Mouse (Mus musculus): Measurements from ENCODE around the gene Adrb1.

GRCm38 (mm10) chr19:56759740-56760139 is 37.7 kb downstream of the Adrb1 start:
- TF ChIP-seq CHD2 (IDR thresholded peaks at IDR 0.05; ENCODE audit: low read depth, low read length) (no peak), ZNF384 (IDR thresholded peaks at IDR 0.05; ENCODE audit: low read depth, low read length) (no peak)

All from ES-E14 (cell line).